Mouse (Mus musculus) limb, embryonic 15.5 days (tissue): ENCODE data around the gene Gm21970. TPM values are rescaled to one million over a fixed set of nuclear protein-coding genes. Genes with fewer than 3 reads are reported as not detected.

Source experiments
- polyA plus RNA-seq: library from polyadenylated mRNA; unstranded; fragments of >200 nt; fragmentation: Nextera tagmentation; extraction: Ambion mirVana; gene quantifications from 2 replicates; pipeline ENCODE4 v1.2.1, GENCODE M21; 2015

Gm21970 gene
- polyA plus RNA-seq, 1 experiment from 2014 or later: not detected

Other genes with a start within 250 kb of the Gm21970 start
- gene Olig2, start 166.3 kb upstream of the Gm21970 start, polyA plus RNA-seq: not detected in 2 replicates
- gene Olig1, start 121.9 kb upstream of the Gm21970 start, polyA plus RNA-seq: 0.10 and 0.22 TPM in 2 replicates
- gene Ifnar2, start 18.9 kb upstream of the Gm21970 start, polyA plus RNA-seq: 59.4 and 70.0 TPM in 2 replicates
- 29.5 and 33.2 TPM in 2 replicates for gene Il10rb, start 14.4 kb downstream of the Gm21970 start, polyA plus RNA-seq
- 54.2 and 55.0 TPM in 2 replicates for gene Ifnar1, start 93.5 kb downstream of the Gm21970 start, polyA plus RNA-seq
- gene Ifngr2, start 155.4 kb downstream of the Gm21970 start, polyA plus RNA-seq: 56.6 and 67.3 TPM in 2 replicates
- 53.6 and 54.3 TPM in 2 replicates for gene Tmem50b, start 206.1 kb downstream of the Gm21970 start, polyA plus RNA-seq
- gene Dnajc28, start 227.3 kb downstream of the Gm21970 start, polyA plus RNA-seq: 3.1 and 3.8 TPM in 2 replicates